Mouse (Mus musculus) left cerebral cortex, adult 11 months (tissue): ENCODE data around the gene Sgo2b.
"Not testable (repeated sequence)": the region's sequence is repeated elsewhere in the genome, so short reads cannot be mapped to it uniquely, and the experiment has no call there.

ENCODE experiments used
- DNase-seq: peaks from one replicate; pipeline ENCODE4 v3.0.0; 2022; ENCODE audit warnings: low spot score

Sgo2b gene

DNA sequence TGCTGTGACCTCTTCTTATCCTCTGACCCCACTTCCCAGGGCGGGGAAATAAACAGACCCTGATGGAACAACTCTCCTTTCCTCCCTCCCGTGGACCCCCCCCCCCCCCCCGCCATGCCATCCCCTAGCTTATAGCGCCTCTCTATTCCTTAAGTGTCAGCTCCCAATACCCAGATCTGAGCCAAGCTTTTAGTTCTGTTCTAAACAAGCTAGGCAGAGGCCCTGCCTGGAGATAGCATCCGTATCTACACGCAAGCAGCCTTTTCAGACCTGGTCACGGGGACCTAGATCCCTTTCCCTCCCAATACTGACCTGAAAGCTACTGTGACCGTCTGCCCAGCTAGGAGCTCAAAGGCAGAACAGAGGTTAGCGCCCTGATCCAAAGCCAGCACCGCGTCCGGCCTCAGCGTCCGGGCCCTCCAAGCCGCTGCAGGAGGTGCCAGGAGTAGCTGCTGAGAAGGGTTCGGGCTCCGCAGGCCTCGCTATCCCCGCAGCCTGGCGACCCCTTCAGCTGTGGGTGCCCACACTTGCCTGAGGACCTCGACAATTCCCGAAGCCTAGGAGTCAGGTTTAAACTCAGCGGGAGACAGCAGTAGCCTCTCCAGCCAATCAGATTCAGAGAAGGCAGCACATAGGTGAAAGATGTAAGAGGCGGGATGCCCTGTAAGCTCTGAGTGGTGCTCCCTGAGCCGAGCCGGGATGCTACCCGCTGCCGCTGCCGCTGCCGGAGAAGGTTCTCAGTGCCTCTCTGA is at the start of gene Sgo2b:
Gene Sgo2b, minus strand, starts transcription at position 623 of the 752 bp plus-strand sequence.
- no peak for DNase-seq

DNA sequence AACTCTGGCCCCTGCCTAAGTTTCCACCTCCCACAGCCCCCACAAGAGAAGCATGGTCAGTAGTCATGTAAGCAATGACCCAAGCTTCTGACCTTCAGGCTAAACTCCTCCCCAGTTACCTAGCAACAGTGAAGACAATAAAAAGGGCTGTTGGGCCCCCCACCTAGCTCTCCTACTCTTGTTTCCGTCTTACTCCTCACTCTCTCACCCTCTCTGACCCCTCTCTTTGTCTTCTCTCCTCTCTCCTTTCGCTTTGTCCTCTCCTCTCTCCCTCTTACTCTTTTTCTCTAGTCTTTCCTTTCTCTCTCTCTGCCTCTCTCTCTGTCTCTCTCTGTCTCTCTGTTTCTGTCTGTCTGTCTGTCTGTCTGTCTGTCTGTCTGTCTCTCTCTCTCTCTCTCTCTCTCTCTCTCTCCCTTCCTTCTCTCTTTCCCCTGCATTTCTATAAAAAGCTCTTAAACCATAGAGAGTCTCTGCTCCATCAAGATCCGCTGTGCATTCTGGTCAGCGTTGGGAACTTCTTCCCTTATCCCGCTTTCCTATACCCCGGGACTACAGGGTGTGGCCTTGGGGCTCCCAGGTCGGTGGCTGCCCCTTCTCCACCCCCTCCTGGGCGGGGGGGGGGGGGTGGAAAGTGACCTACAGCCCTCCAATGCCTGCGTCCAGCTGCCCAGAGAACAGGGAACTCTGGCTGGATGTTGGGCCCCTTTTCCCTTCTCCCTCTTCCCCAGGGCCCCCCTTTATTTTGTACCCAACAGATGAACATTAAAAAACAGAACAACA is 18.8 kb upstream of the Sgo2b start:
- not testable (repeated sequence) for DNase-seq

DNA sequence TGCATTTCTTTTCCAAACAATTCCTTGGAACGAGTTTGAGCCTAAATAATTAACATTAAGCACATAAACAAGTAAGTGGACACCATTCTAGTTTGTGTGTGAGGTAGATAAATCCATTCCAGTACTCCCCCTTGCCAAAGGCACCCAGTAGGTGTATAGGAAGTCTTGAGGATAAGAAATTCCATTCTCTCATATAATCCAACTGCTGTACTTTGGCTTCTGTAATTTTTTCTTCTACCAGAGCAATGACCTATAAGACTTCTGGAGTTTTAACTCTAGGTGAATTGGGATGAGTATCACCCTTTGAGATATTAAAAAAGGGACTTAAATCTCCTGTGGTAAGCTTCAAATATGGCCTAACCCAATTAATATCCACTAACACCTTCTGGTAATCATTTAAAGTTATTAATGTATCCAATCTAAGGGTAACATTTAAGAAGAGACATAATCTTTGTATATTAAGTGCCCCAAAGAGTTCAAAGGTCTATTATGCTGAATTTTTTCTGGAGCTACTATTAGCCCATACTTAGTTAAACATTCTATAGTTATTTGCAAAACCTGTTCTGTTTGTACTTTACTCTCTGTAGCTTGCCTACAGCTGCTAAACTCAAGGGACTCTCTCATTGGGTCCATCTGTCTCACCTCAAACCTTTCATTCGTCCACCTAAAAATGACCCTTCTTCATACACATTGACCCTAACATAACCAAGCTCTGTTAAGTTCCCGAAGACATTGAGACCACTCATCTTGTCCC is 9.2 kb upstream of the Sgo2b start:
- no peak for DNase-seq

DNA sequence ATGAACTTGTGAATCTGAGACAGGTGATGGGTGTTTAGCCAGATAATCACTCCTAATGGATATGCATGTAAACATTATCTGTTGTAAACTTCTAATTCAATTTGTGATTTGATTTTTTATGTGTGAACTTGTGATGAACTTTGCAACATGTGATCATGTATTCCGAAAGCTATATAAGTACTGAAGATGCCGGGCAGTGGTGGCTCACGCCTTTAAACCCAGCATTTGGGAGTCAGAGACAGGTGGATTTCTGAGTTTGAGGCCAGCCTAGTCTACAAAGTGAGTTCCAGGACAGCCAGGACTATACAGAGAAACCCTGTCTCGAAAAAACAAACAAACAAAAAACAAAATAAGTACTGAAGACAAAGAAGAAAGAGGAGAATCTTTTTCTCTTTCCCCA is 1.8 kb upstream of the Sgo2b start:
- DNase-seq, result not testable (repeated sequence)

DNA sequence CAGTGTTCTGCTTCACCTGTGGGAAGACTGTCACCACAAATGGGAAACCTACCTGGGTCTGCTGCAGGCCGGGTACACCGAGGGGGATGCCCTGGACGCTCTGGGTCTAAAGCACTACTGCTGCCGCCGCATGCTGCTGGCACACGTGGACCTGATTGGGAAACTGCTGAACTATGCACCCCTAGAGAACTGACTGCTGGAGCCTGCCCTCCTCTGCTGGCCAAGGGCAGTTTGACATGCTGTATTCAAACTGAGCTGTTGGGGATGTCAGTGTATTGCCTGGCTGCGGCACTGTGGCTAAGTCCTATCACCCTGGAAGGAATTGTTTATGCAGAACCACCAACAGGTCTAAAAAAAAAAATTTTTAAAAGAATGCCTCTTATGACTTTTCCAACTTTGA is 18.9 kb downstream of the Sgo2b start:
- no peak for DNase-seq

DNA sequence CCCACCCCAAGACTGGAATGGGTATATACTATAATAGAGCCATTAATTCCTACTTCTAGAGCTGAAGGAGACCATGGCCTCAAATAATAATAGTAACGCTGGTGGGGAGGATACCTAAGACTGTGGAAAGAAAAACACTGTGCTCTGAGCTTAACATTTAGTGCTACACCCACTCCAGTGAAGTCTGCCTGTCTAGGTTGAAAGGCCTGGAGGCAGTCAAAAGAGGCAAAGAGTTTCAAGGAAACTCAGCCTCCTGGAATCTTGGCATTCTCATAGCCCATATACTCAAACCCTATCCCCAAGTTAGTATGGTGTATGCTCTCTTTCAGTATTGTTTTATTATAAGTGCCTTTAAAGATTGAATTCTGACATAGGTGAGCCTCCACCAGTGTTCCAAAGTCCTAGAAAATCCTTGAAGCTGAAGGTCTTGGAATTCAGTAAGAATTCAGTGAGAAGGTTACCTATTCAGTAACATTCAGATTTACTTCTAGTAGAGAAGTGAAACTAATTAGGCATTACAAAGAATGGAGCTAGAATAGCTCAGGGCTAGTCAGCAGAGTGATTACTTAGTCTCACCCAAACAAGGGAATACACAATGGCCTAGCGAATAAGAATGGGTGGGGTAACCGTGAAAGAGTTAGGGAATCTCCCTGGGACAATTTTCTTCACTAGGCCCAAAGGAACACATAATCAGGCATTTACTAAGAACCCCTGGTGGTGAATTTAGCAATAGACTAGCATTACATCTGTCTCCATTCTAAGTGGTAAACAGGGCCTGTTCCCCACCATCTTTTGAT is 22.5 kb downstream of the Sgo2b start:
- DNase-seq, result no peak

DNA sequence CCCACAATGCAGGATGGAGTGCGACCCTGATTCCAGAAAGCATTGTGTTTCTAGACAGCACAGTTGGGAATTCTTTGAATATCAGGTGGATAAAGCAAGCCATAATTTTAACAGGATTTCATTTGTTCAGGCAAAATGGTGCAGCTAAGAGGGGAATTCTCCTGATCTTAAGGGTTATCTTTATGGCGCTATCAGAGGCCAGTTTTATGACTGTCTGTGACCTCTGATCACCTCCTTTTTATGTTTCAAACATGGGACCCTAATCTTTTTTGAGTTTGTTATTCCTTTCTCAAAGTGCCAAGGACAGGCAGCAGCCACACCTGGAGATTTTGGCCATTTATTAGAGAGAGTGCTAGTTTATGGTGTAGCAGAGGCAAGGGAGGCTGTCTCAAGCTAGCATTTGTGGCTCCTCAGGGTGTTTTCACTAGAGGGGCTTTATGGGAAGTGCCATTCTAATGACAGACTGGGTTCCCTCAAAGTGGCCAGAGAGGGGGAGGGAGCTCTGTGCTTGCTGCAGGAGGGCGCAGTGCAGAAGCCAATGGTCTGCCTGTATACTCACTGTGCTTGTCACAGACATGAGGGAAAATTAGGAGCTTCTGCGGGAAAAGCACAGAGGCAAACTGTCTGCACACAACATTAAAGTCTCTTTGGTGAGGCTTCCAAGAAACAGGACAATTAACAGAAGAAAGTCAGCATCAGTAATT is 30.6 kb downstream of the Sgo2b start:
- no peak for DNase-seq

DNA sequence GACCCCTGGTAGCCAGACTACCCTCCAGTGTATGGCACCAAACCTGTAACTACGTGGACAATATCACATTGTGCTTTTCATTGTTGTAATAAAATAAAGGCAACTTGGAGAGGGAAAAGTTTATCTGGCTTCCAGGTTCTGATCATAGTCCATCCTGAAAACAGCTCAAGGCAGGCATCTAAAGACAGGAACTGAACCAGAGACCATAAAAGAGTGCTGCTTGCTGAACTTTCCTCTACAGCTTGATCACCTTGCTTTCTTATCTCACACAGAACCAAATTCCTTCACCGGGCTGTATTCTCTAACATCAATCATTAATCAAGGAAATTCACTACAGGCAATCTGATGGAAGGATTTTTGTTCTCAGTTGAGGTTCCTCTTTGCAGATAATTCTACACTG is 57.0 kb downstream of the Sgo2b start:
- no peak for DNase-seq

DNA sequence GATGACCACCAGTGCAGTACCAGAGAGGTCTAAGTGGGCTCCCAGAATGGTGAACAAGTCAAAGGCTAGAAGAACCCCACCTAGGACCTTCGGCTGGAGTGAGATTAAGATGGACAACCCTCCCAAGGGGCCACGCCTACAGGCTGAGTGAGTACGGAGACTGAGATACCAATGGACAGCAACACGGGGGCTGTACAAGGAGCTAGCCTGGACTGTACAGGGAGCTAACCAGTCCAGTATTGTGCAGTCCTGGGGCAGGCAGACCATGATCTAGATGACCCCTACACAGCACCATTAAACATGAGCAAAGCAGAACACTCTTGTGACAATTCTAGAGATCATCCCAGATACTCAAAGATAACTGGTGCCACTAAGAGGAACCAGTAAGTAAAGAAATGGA is 73.7 kb downstream of the Sgo2b start:
- DNase-seq, result no peak

DNA sequence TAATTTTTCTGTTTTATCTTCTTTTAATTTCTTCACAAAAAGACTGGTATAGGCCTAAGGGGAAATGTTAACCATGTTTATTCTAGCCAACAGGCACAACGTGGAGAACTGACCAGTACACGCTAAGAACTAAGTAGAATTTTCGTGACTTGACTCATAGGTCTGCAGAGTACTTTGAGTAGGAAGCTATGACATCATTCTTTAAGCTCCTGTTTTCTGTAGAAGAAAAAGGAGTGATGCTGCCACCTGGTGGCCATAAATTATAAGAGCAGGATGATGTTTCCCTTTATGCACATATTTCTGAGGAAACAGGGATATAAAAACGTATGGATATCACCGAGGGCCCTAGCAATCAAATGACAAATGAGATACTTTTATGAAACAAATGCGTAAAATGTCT is 74.7 kb downstream of the Sgo2b start:
- peak; percentile 71 for DNase-seq

DNA sequence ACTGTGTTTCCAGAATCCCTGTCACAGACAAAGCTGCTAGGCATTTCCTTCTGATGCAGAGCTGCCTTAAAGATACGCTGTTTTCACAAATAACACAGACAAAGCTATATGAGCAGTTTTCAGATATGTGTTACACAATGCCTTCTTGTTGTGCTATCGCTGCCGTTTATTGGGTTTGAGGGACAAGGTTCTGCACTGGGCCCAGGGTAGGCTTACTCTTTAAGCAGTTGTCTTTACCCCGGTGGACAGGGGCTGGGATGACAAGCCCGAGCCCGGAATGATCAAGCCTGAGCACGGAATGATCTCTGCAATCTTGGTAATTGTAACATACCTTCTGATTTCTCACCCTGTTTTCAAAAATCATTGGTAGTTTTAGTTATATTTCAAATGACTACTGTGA is 75.1 kb downstream of the Sgo2b start:
- DNase-seq, result no peak
